Mouse (Mus musculus) heart, embryonic 11.5 days (tissue): ENCODE results near the gene Rbbp7. TPM values are rescaled to one million over a fixed set of nuclear protein-coding genes. Genes with fewer than 3 reads are reported as not detected.
"Not testable (repeated sequence)": the region's sequence is repeated elsewhere in the genome, so short reads cannot be mapped to it uniquely, and the experiment has no call there.

ENCODE experiments used
- ATAC-seq: fragments of 200-750 bp; cut with Nextera tagmentation; replicated peaks from 2 replicates; pipeline ENCODE4 v1.8.0; 2017; ENCODE audit warnings: moderate library complexity; ENCODE audit not compliant: insufficient number of reproducible peaks, low FRiP score, low TSS enrichment
- H3K27ac ChIP-seq: fragments of 300-500 bp; sonication (generic); 2 replicates; pipeline ENCODE4 v1.5.1; 2014; ENCODE audit warnings: mild to moderate bottlenecking, low read depth, low read length
- H3K27me3 ChIP-seq: fragments of 300-500 bp; sonication (generic); 2 replicates; pipeline ENCODE4 v1.6.1; 2014; ENCODE audit warnings: mild to moderate bottlenecking, low read length, mixed read lengths; ENCODE audit not compliant: control insufficient read depth, insufficient read depth
- H3K36me3 ChIP-seq: fragments of 300-500 bp; sonication (generic); 2 replicates; pipeline ENCODE4 v1.6.1; 2014; ENCODE audit warnings: mild to moderate bottlenecking, low read length, moderate library complexity, mixed read lengths; ENCODE audit not compliant: control insufficient read depth, insufficient read depth
- H3K4me1 ChIP-seq: fragments of 300-500 bp; sonication (generic); 2 replicates; pipeline ENCODE4 v1.6.1; 2014; ENCODE audit warnings: low read length; ENCODE audit not compliant: control insufficient read depth, insufficient read depth
- H3K4me2 ChIP-seq: fragments of 300-500 bp; sonication (generic); 2 replicates; pipeline ENCODE4 v1.6.1; 2014; ENCODE audit warnings: mild to moderate bottlenecking, moderate library complexity
- H3K4me3 ChIP-seq: fragments of 300-500 bp; sonication (generic); 2 replicates; pipeline ENCODE4 v1.5.1; 2014; ENCODE audit warnings: low read depth, low read length
- H3K9ac ChIP-seq: fragments of 300-500 bp; sonication (generic); 2 replicates; pipeline ENCODE4 v1.6.1; 2014; ENCODE audit warnings: mild to moderate bottlenecking, low read depth, low read length, moderate library complexity
- H3K9me3 ChIP-seq: fragments of 300-500 bp; sonication (generic); replicated peaks from 2 replicates; pipeline ENCODE4 v1.6.1; 2016; ENCODE audit warnings: low read length; ENCODE audit not compliant: control insufficient read depth
- WGBS: fragments of 180-500 bp; shearing (Covaris S2); extraction: QIAGEN DNeasy Blood & Tissue Kit; methylation state at CpG from one replicate; pipeline ENCODE4 v1.1.7; 2014; ENCODE audit not compliant: insufficient replicate concordance; 5-methylcytosine and 5-hydroxymethylcytosine counted together
- polyA plus RNA-seq: library from polyadenylated mRNA; unstranded; fragments of >200 nt; fragmentation: Nextera tagmentation; extraction: Ambion mirVana; gene quantifications from 2 replicates; pipeline ENCODE4 v1.2.1, GENCODE M21; 2014

Rbbp7 gene
- polyA plus RNA-seq, 1 experiment from 2014 or later, result 441 TPM

DNA sequence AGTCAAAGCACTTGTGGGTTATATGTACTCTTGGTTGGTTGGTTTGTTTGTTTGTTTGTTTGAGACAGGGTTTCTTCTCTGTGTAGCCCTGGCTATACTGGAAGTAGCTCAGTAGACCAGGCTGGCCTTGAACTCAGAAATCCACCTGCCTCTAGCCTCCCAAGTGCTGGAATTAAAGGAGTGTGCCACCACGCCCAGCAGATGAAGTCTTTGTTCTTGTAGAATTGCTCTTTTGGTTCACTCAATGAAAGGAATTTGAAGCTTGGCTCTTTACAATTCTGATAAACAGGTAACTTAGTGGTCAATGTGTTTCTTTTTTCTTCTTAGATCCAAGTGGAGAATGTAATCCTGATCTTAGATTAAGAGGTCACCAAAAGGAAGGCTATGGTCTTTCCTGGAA is 10.5 kb downstream of the Rbbp7 start:
- Histone ChIP-seq H3K27ac (no peak overlapping the region), H3K27me3 (no peaks in the 10 kb centered on the region), H3K4me1 (no peaks in the 10 kb centered on the region), H3K4me2 (no peak overlapping the region), H3K4me3 (no peak overlapping the region), H3K36me3 (no peaks in the 10 kb centered on the region), H3K9ac (no peak overlapping the region), H3K9me3 (no peaks in the 10 kb centered on the region)
- 88% methylated on average over 1 of the region's 1 CpGs for WGBS
- no peak for ATAC-seq

DNA sequence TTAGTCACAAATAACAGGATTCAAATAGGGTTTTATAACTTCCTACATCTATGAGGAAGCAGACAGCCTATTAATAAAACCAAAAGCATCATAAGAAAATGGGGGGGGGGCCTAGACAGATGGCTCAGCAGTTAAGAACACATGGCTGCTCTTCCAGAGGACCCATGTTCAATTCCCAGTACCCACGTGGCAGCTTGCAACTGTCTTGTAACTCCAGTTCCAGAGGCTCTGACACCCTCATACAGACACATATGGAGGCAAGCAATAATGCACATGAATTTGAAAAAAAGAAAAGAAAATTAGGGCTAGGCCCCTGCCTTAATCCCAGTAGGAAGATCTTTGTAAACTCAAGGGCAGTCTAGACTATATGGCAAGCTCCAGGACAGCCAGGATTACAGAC is 28.2 kb downstream of the Rbbp7 start:
- no peaks in the 10 kb centered on the region for H3K4me1 ChIP-seq
- WGBS, result 78% methylated on average over 1 of the region's 1 CpGs
- no peaks in the 10 kb centered on the region for H3K9me3 ChIP-seq
- no peak for ATAC-seq
- no peak overlapping the region for H3K9ac ChIP-seq
- no peaks in the 10 kb centered on the region for H3K27me3 ChIP-seq
- H3K36me3 ChIP-seq, result no peaks in the 10 kb centered on the region
- H3K4me2 ChIP-seq, result no peak overlapping the region
- no peak overlapping the region for H3K27ac ChIP-seq
- H3K4me3 ChIP-seq, result no peak overlapping the region

DNA sequence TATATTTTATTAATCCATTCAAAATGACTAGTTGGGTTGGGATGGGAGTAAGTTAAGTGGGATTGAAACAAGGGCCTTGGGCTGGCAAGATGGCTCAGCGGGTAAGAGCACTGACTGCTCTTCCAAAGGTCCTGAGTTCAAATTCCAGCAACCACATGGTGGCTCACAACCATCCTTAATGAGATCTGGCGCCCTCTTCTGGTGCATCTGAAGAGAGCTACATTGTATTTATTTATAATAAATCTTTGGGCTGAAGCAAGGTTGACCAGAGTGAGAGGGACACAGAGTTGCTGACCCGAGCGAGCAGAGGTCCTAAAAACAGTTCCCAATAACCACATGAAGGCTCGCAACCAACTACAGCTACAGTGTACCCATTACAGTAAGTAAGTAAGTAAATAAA is 31.2 kb downstream of the Rbbp7 start:
- H3K27me3 ChIP-seq, H3K27ac ChIP-seq, H3K4me3 ChIP-seq, H3K9ac ChIP-seq, H3K4me1 ChIP-seq, H3K9me3 ChIP-seq, H3K36me3 ChIP-seq, H3K4me2 ChIP-seq, ATAC-seq: not testable (repeated sequence)
- 77% methylated on average over 5 of the region's 5 CpGs for WGBS

DNA sequence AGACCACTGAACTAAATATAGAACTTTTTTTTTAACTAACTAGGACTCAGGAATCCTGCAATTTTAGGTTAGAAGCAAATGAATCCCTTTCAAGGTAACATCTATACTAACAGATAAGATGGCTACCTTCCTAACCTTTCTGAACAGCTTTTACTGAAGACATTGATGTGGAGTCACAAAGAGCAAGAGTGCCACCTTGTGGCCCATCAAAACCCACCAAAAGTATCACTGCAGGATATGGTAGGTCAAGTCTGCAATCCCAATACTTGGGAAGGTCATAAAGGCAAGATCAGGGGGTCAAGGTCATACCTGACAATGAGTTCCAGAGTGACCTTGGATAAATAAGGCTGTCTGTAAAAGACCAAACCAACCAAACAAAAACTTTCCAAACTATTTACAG is 40.2 kb downstream of the Rbbp7 start:
- Histone ChIP-seq H3K4me3 (no peak overlapping the region), H3K9ac (no peak overlapping the region), H3K9me3 (no peaks in the 10 kb centered on the region), H3K27ac (no peak overlapping the region), H3K4me2 (no peak overlapping the region), H3K4me1 (no peaks in the 10 kb centered on the region), H3K27me3 (no peaks in the 10 kb centered on the region), H3K36me3 (no peaks in the 10 kb centered on the region)
- ATAC-seq, result no peak

DNA sequence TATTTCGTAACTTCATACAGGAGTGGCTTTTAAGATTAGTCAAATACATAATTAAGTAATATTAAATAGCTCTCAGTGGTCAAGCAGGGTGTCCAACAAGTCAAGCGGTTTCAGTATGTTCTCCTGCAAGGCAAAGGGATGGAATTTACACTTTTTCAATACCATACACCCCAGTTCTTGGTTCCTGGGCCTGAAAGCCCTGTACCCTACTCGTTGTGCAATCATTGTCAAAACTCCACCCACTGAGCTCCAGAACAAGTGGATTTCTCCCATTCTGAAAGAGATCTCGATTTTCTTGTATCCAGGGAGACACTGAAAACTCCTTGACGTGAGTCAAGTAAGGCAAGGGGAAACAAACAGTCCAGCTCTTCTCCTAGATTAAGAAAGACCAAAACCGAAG is 67.8 kb downstream of the Rbbp7 start:
- H3K36me3 ChIP-seq, result no peaks in the 10 kb centered on the region
- peak overlapping the region; percentile 83 for H3K4me2 ChIP-seq
- no peak overlapping the region for H3K27ac ChIP-seq
- ATAC-seq, result no peak
- H3K9ac ChIP-seq, result no peak overlapping the region
- no peaks in the 10 kb centered on the region for H3K9me3 ChIP-seq
- H3K27me3 ChIP-seq, result no peaks in the 10 kb centered on the region
- 42% methylated on average over 6 of the region's 6 CpGs for WGBS
- H3K4me3 ChIP-seq, result peak overlapping the region; percentile 51
- no peaks in the 10 kb centered on the region; the same call in 1 of the 2 replicates for H3K4me1 ChIP-seq

Other genes with a start within 250 kb of the Rbbp7 start
- 0.36 and 0.61 TPM in 2 replicates for gene Reps2, start 116.8 kb upstream of the Rbbp7 start, polyA plus RNA-seq
- 11.8 and 12.7 TPM in 2 replicates for gene Txlng, start 69.1 kb downstream of the Rbbp7 start, polyA plus RNA-seq
- gene Syap1, start 128.0 kb downstream of the Rbbp7 start, polyA plus RNA-seq, result 30.9 and 33.0 TPM in 2 replicates
- gene Ctps2, start 140.8 kb downstream of the Rbbp7 start, polyA plus RNA-seq, result 57.5 and 69.2 TPM in 2 replicates
- gene S100g, start 204.2 kb downstream of the Rbbp7 start, polyA plus RNA-seq, result 0.63 TPM in 1 of 2 replicates, not detected in the other